Mouse (Mus musculus) neutrophil, adult 5-6 weeks (primary cell): ENCODE data around the gene Hexa. TPM values are rescaled to one million over a fixed set of nuclear protein-coding genes. Genes with fewer than 3 reads are reported as not detected.

Experiments used
- ATAC-seq: fragments of 151-379, 151-347 bp; 2 replicates; pipeline ENCODE4 v1.8.0; 2017; ENCODE audit warnings: mild to moderate bottlenecking, moderate TSS enrichment; ENCODE audit not compliant: insufficient number of reproducible peaks, poor library complexity, low FRiP score, severe bottlenecking; ENCODE audit errors: extremely low read depth
- total RNA-seq: library from RNA; stranded (forward); fragments of 200-1000 nt; gene quantifications from 2 replicates; pipeline ENCODE4 v1.2.3, GENCODE M21; 2017

The Hexa gene
- total RNA-seq, 1 experiment from 2014 or later: 105 TPM

DNA sequence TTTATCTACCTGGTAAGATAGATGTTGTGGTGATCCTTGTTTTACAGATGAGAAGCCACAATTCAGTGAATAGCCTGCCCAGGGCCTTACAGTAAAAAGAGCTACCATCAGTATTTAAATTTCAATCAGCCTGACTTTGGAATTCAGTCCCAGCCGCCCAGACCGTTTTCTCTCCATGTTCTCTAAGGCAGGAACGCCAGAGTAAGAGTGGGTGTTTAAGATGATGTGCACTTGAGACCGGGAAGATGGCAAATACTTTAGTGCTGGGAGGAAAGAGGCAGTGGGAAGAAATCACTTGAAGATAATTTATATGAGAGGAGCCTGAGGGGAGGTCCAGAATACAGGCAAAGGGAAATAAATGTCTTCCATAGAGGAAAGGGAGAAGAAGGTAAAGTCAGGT is 10.7 kb downstream of the Hexa start:
- no peak for ATAC-seq

- peak; percentile 59; the same call in 1 of the 2 replicates for ATAC-seq
Observed at GRCm38 (mm10) chr9:59551017-59551416, 11.7 kb downstream of the Hexa start.

- no peak for ATAC-seq
Observed at GRCm38 (mm10) chr9:59551620-59552031, 12.3 kb downstream of the Hexa start.

- ATAC-seq: no peak
Observed at GRCm38 (mm10) chr9:59552610-59553009, 13.3 kb downstream of the Hexa start.

DNA sequence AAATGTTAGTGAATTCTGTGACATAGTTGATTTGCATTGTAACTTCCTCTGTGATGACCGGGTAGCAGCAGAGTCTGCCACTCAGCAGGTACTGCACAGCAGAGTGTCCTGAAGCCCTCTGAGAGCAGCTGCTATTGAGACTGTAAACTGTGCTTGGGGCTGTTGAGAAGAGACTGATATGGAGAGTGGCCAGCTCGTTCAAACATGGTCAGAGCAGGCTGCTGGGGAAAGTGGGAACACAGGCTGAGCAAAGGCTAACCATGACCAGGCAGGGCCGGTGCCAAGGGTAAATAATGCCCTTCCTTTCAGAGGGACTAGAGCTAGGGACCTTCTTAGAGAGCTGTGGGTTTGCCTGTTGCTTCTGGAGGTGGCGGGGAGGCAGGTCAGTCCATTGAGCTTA is 14.4 kb downstream of the Hexa start:
- ATAC-seq: no peak

- ATAC-seq: peak; percentile 84
Observed at GRCm38 (mm10) chr9:59565600-59565999, 26.3 kb downstream of the Hexa start.

GRCm38 (mm10) chr9:59567111-59567510 is 27.8 kb downstream of the Hexa start:
- peak; percentile 77 for ATAC-seq

DNA sequence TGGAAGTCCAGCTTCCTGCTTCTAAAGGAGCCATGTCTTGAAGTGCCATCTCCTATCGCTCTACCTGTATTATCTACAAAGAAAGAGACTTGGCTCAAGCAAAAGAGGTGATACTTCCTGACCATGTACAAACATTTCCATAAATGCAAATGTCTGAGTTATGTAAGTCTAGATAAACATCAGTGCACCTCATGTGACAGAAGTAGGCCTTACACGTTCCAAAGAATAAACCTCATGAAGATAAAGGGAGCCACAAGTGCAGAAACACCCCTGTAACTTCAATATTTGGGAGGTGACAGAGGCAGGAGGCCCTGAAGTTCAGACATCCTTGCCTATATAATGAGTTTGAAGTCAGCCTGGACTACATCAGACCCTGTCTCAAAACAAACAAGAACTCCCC is 32.5 kb downstream of the Hexa start:
- no peak for ATAC-seq

- no peak for ATAC-seq
Observed at GRCm38 (mm10) chr9:59577401-59577800, 38.1 kb downstream of the Hexa start.

DNA sequence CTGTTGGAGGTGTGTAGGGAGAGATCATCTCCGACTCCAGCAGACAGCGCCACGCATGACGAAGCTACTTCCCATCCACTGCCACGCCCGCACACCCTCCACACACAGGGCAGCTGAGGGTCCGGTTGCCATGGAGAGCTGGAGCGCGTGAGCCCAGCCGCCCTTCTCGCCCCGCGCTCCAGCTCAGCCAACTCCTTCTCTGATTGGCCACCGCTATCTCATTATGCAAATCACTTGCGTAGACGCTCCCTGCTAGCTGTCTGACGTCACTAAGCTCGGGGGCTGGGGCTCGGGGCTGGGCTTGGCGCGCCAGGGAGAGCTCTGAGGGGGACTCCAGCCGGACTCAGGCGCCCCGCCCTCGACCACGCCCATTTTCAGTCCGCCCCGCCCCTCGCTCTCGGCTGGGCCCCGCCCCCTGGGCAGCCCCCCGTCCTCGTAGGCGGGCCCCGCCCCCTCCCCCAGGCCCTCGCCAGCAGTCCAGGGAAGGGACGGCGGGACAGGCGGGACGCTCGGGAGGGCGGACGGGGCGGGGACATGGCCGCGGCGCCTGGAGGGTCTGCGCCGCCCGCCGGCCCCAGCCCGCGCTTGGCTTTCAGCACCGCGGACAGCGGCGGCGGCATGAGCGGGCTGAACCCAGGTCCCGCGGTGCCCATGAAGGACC is 38.6 kb downstream of the Hexa start, which contains the start of gene Celf6:
Gene Celf6 (plus strand): TSS at position 74 of the 661 bp plus-strand sequence.
- ATAC-seq: peak; percentile 40; the same call in 1 of the 2 replicates

DNA sequence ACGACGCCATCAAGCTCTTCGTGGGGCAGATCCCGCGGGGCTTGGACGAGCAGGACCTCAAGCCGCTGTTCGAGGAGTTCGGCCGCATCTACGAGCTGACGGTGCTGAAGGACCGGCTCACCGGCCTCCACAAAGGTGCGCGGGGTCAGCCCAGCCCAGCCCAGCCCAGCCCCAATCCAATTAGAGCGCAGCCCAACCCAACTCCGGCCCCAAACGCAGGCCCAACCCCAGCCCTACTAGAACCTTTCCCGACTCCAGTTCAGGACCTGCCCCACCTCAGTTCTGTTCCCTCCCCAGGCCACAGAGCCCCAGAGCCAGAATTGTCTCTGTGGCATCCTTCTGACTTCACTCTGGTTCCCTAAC is 39.1 kb downstream of the Hexa start:
- ATAC-seq: no peak

- peak; percentile 73 for ATAC-seq
Observed at GRCm38 (mm10) chr9:59584871-59585308, 45.5 kb downstream of the Hexa start.

- ATAC-seq: no peak
Observed at GRCm38 (mm10) chr9:59588252-59588651, 48.9 kb downstream of the Hexa start.

- no peak for ATAC-seq
Observed at GRCm38 (mm10) chr9:59588710-59589671, 49.7 kb downstream of the Hexa start.

- ATAC-seq: no peak
Observed at GRCm38 (mm10) chr9:59589703-59590439, 50.5 kb downstream of the Hexa start.

DNA sequence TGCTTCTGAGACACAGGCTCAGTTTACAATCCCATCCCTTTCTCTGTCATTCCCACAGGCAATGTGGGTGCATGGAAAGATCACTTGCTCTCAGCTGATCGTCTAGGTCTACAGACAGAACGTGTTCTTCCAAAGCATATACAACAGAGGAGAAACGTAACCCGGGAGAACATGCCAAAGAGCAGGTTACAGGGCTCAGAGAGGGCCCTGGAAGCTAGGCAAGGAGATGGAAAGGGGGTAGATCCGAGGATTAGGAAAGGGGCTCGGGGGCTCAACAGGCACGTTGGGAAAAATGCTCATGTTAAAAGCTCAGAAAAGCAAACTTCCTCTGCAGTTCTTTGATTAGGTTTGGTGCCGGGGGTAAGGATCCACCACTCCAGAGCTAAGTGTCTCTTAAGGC is 62.3 kb downstream of the Hexa start:
- ATAC-seq: no peak

DNA sequence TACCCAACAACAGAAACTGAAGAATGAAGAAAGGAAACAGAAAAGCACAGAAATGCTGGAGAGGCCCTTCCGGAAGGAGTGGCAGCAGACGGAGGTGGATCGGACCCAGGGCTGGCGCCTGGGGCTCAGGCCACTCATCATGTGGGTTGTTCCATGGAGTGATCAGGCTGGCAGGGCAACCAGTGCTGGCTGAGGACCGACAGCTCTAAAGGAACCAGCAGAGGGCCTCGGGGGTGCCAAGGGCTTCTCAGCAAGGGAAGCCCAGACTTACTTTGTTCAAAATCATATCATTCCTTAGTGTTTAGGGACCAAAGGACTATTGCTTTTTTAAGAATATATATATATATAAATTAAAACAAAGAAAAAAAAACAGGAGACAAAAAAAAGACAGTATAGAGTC is 66.6 kb downstream of the Hexa start:
- no peak for ATAC-seq

DNA sequence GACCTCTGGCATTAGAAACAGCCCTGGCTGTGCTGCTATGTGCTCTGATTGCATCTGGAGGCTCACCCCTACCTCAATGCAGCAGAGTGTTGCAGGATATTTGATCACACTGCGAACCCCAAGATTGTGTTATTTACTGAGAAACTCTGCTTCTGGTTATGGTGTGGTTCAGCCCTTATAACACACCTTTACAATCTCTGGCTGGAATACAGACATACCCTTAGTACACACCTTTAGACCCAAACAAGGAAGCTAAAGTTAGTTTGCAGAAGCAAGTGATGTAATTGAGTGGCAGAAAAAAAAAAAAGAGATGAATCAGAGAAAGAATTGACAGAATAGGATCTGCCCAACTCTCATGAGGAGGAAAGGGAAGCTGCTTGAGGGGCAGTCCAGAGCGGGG is 71.6 kb downstream of the Hexa start:
- ATAC-seq: no peak
